Mouse (Mus musculus) brain, embryonic 14.5 days (tissue): ENCODE data around the gene Zbtb16. TPM values are rescaled to one million over a fixed set of nuclear protein-coding genes. Genes with fewer than 3 reads are reported as not detected.

ENCODE experiments used
- DNase-seq: peaks from one replicate; pipeline ENCODE4 v3.0.0-alpha.2; 2011; ENCODE audit warnings: low read depth
- CTCF ChIP-seq: fragments of 200-500 bp; IDR thresholded peaks from 2 replicates; pipeline ENCODE4 v1.5.1; 2012; ENCODE audit warnings: inconsistent platforms, mild to moderate bottlenecking, moderate library complexity, borderline replicate concordance; ENCODE audit not compliant: insufficient read depth, insufficient read length; ENCODE audit errors: extremely low read depth
- POLR2A ChIP-seq: fragments of 200-500 bp; IDR thresholded peaks from 2 replicates; pipeline ENCODE4 v1.6.1; 2012; ENCODE audit warnings: mild to moderate bottlenecking, inconsistent platforms, borderline replicate concordance; ENCODE audit not compliant: poor library complexity, insufficient read depth, insufficient read length, severe bottlenecking; ENCODE audit errors: extremely low read depth
- polyA plus RNA-seq: library from polyadenylated mRNA; depleted of rRNA; stranded (reverse); fragments of >200 nt; gene quantifications from 2 replicates; pipeline ENCODE4 v1.2.3, GENCODE M21; 2012

Zbtb16 gene
- polyA plus RNA-seq, 1 experiment: 4.1 TPM

GRCm38 (mm10) chr9:48768965-48769364 lies 67.1 kb downstream of the Zbtb16 start:
- no peak for DNase-seq
- TF ChIP-seq POLR2A: no peak
- TF ChIP-seq CTCF: no peak

- no peak for DNase-seq
- no peak for TF ChIP-seq CTCF
- TF ChIP-seq POLR2A: no peak
These were observed 68.2 kb downstream of the Zbtb16 start for GRCm38 (mm10) chr9:48767666-48768432.

- TF ChIP-seq POLR2A: no peak
- TF ChIP-seq CTCF: no peak
- DNase-seq: no peak
These were observed 70.1 kb downstream of the Zbtb16 start for GRCm38 (mm10) chr9:48765927-48766326.

GRCm38 (mm10) chr9:48764311-48764710 lies 71.7 kb downstream of the Zbtb16 start:
- TF ChIP-seq CTCF (no peak), POLR2A (no peak)
- DNase-seq: no peak

- TF ChIP-seq POLR2A: no peak
These were observed 74.0 kb downstream of the Zbtb16 start for GRCm38 (mm10) chr9:48761732-48762637.

GRCm38 (mm10) chr9:48761175-48761556 lies 74.9 kb downstream of the Zbtb16 start:
- no peak for DNase-seq
- no peak for TF ChIP-seq CTCF
- TF ChIP-seq POLR2A: no peak

More at GRCm38 (mm10) chr9:48761732-48762637, 74.0 kb downstream of the Zbtb16 start:
- peak; percentile 70 for DNase-seq

GRCm38 (mm10) chr9:48760449-48761174 lies 75.4 kb downstream of the Zbtb16 start:
- DNase-seq: peak; percentile 95
- TF ChIP-seq POLR2A (no peak), CTCF (no peak)

- no peak for TF ChIP-seq POLR2A
- TF ChIP-seq CTCF: no peak
- no peak for DNase-seq
These were observed 76.9 kb downstream of the Zbtb16 start for GRCm38 (mm10) chr9:48759098-48759497.

- DNase-seq: no peak
- no peak for TF ChIP-seq CTCF
- no peak for TF ChIP-seq POLR2A
These were observed 78.1 kb downstream of the Zbtb16 start for GRCm38 (mm10) chr9:48757650-48758580.

- no peak for TF ChIP-seq CTCF
- TF ChIP-seq POLR2A: no peak
- peak; percentile 80 for DNase-seq
These were observed 79.7 kb downstream of the Zbtb16 start for GRCm38 (mm10) chr9:48756261-48756812.
